Mouse (Mus musculus) ES-E14 (cell line): ENCODE data around the gene Ntm.

Source experiments
- CHD2 ChIP-seq: IDR thresholded peaks from 2 replicates; pipeline ENCODE4 v1.6.1; 2014; ENCODE audit warnings: mild to moderate bottlenecking, low read depth, low read length, inconsistent platforms
- HCFC1 ChIP-seq: IDR thresholded peaks from 2 replicates; pipeline ENCODE4 v1.6.1; 2012; ENCODE audit warnings: low read length, inconsistent platforms, borderline replicate concordance; ENCODE audit not compliant: insufficient read depth
- MAFK ChIP-seq: IDR thresholded peaks from 2 replicates; pipeline ENCODE4 v1.6.1; 2014; ENCODE audit warnings: mild to moderate bottlenecking, low read depth, low read length, inconsistent platforms; ENCODE audit not compliant: insufficient read depth
- ZC3H11A ChIP-seq: IDR thresholded peaks from 2 replicates; pipeline ENCODE4 v1.6.1; 2012; ENCODE audit warnings: low read depth, mild to moderate bottlenecking, inconsistent platforms, low read length, borderline replicate concordance
- ZNF384 ChIP-seq: IDR thresholded peaks from 2 replicates; pipeline ENCODE4 v1.6.1; 2012; ENCODE audit warnings: low read depth, low read length, inconsistent platforms

DNA sequence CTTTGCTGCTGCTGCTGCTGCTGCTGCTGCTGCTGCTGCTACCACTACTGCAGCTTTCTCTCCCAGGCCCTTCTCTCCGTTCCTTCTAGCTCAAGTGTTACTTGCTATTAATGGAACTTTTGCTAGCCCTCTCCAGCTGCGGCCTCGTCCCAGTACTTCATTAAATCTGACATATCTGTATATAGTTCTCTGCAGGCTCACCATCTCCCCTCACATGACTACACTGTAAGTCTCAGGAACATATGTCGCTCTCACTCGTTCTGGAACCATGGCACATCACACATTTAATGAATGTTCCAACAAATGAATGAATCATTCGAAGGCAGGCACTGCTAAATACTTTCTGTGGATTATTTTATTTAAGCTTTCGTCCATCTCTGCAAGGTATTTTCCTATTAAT lies 573.7 kb downstream of the Ntm start:
- TF ChIP-seq MAFK, result no peak
- TF ChIP-seq CHD2, result no peak
- TF ChIP-seq ZNF384, result no peak
- TF ChIP-seq HCFC1, result no peak
- no peak for TF ChIP-seq ZC3H11A
